Mouse (Mus musculus): ENCODE results near the gene B3gat2.

The B3gat2 gene

DNA sequence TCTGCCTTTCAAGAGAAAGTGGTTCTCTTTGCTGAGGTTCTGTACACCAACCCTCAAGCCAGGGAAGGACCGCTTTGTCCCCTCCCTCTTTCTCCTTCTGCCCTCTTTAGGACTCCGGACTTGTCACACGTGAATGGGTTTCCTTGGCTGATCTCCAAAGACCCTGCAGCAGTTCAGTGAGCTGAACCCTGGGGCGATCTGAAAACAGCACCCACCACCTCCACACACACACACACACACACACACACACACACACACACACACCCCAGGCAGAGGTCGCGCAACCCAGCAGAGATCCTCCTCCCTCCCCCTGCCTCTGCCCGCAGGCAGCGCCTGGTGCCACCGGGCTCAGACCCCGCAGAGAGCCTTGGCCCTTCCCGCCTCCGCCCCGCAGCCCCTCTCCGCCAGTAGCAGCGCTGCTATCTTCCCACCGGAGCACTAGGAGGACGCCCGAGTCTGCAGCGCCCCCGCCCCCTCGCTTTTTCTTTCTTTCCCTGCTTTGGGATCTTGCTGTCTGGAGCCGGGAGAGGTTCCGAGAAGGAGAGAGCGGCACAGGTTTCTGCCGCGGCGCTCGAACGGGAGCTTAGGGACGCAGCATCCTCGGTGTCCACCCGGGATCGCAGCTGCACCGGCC is at the start of gene B3gat2:
Gene B3gat2 (plus strand): TSS at position 252 of the 634 bp plus-strand sequence.
- DNase-seq (ENCODE audit: low read depth, low spot score), result peak; percentile 54

DNA sequence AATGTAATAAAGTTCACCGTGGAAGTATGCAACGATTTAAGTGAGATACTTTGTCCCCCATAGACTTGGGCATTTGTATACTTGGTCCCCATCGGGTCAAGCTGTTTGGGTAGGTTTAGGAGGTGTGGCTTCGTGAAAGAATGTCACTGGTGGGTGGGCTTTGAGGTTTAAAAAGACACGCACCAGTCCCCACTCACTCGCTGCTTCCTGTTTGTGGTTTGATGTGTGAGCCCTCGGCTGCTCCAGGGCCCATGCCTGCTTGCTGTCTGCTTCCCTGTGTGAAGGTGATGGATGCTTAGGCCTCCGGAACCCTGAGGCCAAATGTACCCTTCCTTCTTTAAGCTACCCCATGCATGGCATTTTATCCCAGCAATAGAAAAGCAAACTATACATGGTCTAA is 41.2 kb upstream of the B3gat2 start:
- no peak for DNase-seq (ENCODE audit: low read depth, low spot score)

DNA sequence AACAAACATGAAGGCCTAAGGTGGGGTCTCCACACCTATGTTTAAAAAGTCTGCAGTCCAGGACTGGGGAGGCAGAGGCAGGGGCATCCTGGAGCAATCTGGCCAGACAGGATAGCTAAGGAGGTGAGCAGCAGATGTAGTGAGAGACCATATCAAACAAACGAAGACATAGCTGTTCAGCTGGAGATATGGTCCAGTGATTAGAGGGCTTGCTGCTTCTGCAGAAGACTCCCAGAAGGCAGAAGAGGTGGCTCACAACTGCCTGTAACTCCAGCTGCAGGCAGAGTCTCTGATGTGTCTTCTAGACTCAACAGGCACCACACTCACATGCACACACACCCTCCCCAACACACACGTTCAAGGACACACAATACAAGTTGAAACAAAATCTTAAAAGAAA is 40.5 kb upstream of the B3gat2 start:
- DNase-seq (ENCODE audit: low read depth, low spot score), result no peak

DNA sequence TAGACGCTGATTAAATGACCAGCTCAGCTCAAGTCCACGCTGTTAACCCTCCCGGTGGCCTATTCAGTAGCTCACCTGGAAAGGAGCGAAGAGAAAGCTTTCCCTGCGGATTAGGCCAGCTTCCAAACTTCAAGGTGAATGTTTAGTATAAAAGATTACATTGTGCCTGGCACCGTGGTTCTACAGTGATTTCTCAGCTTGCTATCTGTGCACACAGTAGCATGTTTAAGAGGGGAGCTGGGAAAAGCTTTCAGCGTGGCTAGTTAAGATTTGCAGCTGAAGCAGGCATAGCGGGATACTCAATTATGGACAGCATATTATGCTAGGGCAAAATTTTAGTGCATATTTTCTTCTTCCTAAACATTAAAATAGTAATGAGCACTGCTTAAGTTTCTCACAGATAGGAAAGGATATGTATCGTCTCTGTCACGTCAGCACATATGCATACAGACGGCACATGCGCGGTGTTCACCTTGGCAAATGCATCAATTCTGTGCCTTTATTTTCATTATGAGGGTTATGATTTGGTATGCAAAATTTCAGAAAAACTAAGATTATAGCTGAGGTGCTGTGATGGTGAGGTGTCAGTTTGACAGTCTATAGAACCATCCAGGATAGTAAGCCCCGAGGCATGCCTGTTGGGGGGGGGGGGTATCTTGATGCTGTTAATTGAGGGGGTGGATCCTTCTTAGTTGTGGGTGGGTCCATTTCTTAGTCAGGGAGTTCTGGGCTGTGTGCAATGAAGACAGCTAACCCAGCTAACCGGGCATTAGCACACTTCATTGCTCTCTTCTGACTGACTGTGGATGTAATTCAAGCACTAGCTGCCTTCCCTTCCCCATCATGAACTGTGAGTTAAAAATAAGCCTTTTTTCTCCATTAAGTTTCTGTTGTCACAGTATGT is 38.8 kb upstream of the B3gat2 start:
- DNase-seq (ENCODE audit: low read depth, low spot score), result no peak

GRCm38 (mm10) chr1:23731324-23731723 is 30.2 kb upstream of the B3gat2 start:
- DNase-seq (ENCODE audit: low read depth, low spot score), result no peak

GRCm38 (mm10) chr1:23750864-23751532 is 10.6 kb upstream of the B3gat2 start:
- no peak for DNase-seq (ENCODE audit: low read depth, low spot score)

- DNase-seq (ENCODE audit: low read depth, low spot score), result no peak
These were observed 8.5 kb upstream of the B3gat2 start for GRCm38 (mm10) chr1:23753091-23753490.

- no peak for DNase-seq (ENCODE audit: low read depth, low spot score)
These were observed 8.0 kb upstream of the B3gat2 start for GRCm38 (mm10) chr1:23753591-23753990.

DNA sequence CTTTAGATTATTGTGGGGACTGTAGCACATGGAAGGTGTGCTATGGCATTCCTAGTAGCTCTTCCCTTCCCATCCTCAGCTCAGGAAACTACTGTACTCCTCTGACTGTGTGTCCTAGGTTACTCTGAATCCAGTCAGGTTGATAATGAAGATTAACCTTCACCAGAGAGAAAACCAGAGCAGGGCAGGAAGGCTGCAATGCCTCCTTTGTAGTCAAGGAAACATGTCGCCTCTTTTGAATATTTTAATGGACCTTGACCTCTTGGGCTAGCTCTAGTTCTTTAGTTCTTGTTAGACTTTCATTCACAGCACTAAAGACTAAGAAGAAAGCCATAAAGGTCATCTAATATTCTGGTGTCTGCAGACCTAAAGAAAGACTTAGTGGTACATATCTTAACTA is 7.2 kb upstream of the B3gat2 start:
- no peak for DNase-seq (ENCODE audit: low read depth, low spot score)

- DNase-seq (ENCODE audit: low read depth, low spot score), result no peak
These were observed 6.6 kb upstream of the B3gat2 start for GRCm38 (mm10) chr1:23754967-23755366.

DNA sequence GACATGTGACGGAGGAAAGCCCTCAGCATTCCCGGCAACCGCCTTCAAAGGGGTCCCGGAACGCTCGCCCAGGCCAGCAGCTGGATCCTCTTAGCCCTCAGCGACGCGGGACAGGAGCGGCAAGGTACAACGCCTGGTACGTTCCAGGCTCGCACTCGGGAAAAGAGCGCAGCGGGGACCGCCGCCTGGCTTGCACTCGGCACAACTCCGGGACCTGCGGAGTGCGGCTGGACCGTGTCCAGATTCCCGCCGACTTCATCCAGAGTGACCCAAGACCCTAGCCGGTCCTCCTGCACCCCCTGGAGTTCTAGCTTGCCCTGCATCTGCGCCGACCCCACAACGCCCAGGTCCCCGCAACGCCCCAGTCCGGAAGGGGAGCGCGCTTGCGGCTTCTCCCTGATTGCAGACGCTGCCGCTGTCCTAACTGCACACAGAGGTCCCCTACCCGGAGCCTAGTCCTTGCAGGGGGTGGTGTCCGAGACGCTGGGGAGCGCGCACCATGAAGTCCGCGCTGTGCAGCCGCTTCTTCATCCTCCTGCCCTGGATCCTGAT is 659 bp downstream of the B3gat2 start:
- DNase-seq (ENCODE audit: low read depth, low spot score), result peak; percentile 54

DNA sequence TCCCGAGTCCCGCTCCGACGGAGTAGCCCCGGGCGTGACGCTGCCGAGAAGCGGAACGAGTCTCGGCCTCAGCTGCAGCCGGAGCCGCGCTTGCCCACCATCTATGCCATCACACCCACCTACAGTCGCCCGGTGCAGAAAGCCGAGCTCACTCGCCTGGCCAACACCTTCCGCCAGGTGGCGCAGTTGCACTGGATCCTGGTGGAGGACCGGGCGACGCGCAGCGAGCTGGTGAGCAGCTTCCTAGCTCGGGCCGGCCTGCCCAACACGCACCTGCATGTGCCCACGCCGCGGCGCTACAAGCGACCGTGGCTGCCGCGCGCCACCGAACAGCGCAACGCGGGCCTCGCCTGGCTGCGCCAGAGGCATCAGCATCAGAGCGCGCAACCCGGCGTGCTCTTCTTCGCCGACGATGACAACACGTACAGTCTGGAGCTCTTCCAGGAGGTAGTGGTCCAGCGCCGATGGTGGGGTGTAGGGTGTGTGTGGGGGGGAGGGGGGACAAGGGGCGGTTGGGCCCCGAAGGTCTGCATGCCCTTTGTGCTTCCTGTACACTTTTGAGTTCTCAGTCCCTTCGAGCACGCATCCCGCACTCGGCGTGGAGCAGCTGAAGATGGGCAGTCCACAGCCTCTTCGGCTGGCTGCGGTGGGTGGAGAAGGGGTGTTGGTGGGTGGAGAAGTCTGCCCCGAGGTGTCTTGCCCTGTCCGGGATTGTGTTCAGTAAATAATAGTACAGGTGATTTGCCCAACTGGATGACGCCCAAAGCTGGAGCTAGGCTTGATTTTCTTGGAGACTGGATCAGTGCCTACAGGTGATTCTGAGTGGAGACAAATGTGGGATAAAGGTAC is 1.5 kb downstream of the B3gat2 start:
- DNase-seq (ENCODE audit: low read depth, low spot score), result peak; percentile 96

GRCm38 (mm10) chr1:23763726-23764125 is 2.2 kb downstream of the B3gat2 start:
- DNase-seq (ENCODE audit: low read depth, low spot score), result peak; percentile 30

DNA sequence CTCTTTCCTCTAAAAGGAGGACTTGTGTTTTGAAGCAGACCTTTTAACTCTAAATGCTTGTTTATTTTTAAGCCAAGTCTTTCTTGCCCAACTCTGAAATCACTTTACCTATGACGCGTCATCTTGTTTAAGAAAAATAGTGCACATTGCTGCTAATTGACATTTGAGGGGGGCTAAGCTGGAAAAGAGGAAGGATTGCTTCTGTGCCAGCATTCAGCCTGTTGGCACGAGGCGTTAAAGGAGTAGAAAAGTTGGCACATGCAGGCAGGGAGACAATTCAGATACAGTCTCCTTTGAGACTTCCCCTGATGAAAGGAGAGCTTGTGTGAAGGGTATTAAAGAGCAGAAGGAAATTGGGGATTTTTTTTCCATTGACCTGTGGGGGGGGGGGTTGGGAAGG is 3.2 kb downstream of the B3gat2 start:
- DNase-seq (ENCODE audit: low read depth, low spot score), result no peak

DNA sequence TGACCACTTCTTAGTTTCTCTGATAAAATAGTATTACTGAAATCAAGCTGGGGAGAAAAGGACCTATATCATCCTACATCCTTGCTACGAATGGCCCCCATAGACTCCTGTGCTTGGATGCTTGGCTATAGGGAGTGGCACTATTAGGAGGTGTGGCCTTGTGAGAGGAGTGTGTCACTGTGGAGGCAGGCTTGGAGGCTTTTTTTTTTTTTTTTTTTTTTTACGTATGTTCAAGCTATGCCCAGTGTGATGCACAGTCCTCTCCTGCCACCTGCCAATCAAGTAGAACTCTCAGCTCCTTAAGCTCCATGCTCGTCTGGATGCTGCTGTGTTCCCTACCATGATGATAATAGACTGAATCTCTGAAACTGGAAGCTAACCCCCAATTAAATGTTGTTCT is 11.5 kb downstream of the B3gat2 start:
- no peak for DNase-seq (ENCODE audit: low read depth, low spot score)

DNA sequence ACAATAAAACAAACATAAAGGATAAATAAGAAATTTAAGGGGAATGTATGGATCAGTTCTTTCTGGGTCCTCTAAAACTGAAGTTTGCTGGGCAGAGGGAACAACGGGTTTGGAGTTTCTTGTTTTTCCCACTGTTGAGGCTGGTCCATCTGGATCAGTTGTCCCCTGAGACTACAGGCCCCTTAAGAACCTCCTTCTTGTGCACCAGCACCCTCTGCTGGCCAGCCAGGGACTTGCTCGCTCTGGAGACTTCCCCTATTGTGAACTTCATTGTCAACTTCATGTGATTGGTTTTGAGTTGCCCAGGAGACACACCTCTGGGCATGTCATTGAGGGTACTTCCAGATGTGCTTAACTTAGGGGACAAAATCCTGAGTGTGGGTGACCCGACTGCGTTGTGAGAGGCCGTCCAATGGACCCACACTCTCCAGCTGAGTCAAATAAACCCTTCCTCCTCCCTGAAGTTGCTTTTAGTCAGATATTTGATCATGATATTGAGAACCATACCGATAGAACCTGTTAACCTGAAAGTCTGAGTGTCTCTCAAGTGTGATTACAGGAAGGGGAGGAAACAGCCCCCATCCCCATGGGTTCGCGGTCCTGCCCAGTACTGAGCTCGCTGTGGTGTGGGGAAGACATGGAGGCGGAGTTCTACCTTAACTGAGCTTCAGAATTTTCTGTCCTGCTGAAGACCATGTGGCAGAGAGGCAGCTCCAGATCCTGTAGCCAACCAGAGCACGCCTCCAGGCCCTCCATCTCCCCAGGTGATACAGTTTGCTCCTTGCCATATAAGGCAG is 31.4 kb downstream of the B3gat2 start:
- DNase-seq (ENCODE audit: low read depth, low spot score), result peak; percentile 85

DNA sequence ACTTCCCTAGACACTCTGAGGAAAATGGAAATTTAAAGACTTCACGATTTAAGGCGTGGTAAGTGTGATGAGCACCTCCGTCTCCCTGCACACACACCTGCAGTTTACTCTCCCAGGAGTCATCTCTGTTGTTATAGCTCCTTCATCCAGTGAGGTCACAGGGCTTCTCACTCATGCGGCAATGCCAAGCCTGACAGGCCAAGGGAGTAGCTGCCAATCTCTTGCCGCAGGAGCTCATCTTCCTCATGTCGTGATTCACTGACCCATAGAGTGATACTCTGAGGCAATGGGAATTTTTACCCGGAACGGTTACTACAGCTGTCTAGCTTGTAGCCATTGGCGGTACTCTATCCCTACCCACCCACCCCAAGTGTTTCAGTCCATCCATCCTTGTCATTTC is 36.8 kb downstream of the B3gat2 start:
- no peak for DNase-seq (ENCODE audit: low read depth, low spot score)

GRCm38 (mm10) chr1:23821615-23822014 is 60.1 kb downstream of the B3gat2 start:
- no peak for DNase-seq (ENCODE audit: low read depth, low spot score)

- DNase-seq (ENCODE audit: low read depth, low spot score), result peak; percentile 78
These were observed 65.6 kb downstream of the B3gat2 start for GRCm38 (mm10) chr1:23826887-23827758.
